Mouse (Mus musculus) bone marrow macrophage, adult 2 months (primary cell): ENCODE data around the gene Tas2r135. TPM values are rescaled to one million over a fixed set of nuclear protein-coding genes. Genes with fewer than 3 reads are reported as not detected.

Experiments
- H3K27ac ChIP-seq: 2 replicates; pipeline ENCODE4 v1.5.1; 2012; ENCODE audit warnings: low read depth, low read length; ENCODE audit not compliant: insufficient read depth
- H3K4me1 ChIP-seq: 2 replicates; pipeline ENCODE4 v1.6.1; 2012; ENCODE audit warnings: low read length; ENCODE audit not compliant: control insufficient read depth, insufficient read depth
- H3K4me3 ChIP-seq: 2 replicates; pipeline ENCODE4 v1.5.1; 2012; ENCODE audit warnings: mild to moderate bottlenecking, low read length, moderate library complexity; ENCODE audit not compliant: insufficient read depth
- CTCF ChIP-seq: IDR thresholded peaks from 2 replicates; pipeline ENCODE4 v1.5.1; 2012; ENCODE audit warnings: low read depth, mild to moderate bottlenecking, low read length, moderate library complexity
- POLR2A ChIP-seq: IDR thresholded peaks from 2 replicates; pipeline ENCODE4 v1.6.1; 2012; ENCODE audit warnings: mild to moderate bottlenecking, low read depth, low read length, borderline replicate concordance
- polyA plus RNA-seq: library from polyadenylated mRNA; stranded (reverse); fragments of >200 nt; gene quantifications from 2 replicates; pipeline ENCODE4 v1.2.4, GENCODE M21; 2012; ENCODE audit not compliant: missing spikeins, insufficient read depth, insufficient read length

The Tas2r135 gene
- polyA plus RNA-seq, 1 experiment = not detected

DNA sequence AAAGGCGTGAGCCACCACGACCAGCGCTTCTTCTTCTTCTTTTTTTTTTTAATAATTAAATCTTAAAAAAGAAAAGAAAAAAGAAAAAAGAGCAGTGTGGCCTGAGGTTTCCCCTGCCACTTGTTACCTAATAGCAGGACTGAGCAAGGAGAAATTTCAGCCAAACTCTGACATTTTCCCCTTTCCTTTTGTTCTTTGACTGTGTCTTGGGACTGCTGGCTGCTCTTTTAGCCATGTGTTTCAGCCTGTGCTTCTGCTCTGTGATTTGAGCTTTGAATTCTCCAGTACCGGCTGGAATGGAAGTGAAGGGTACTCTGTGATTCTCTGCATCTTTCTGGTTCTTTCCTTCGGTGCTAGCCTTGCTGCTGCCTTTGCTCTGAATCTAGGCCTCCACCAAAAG is 21.9 kb upstream of the Tas2r135 start:
- no peak overlapping the region for H3K27ac ChIP-seq
- TF ChIP-seq POLR2A (no peak), CTCF (no peak)
- H3K4me3 ChIP-seq = no peak overlapping the region
- no peaks in the 10 kb centered on the region for H3K4me1 ChIP-seq

DNA sequence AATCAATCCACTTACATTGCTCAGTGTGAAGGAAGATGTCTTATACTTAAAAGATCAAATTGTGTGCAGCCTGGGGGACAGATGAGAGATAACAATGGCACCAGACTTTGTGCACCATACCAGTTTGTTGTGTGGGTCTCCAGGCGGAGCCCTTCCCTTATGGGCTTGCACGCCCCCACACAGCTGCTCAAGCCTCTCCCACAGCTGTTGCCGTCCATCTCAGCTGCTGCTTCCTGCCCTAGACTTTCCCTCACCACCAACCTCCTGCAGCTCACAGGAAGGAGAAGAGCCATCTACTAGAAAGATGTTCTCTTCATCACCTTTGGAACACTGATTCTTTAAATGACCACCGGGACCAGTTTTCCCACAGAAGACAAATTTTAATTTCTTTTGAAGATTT is 19.6 kb upstream of the Tas2r135 start:
- Histone ChIP-seq H3K27ac (no peak overlapping the region), H3K4me1 (peaks cover 2% of the 10 kb centered on the region; the same call in 1 of the 2 replicates), H3K4me3 (no peak overlapping the region)
- TF ChIP-seq CTCF (no peak), POLR2A (no peak)

DNA sequence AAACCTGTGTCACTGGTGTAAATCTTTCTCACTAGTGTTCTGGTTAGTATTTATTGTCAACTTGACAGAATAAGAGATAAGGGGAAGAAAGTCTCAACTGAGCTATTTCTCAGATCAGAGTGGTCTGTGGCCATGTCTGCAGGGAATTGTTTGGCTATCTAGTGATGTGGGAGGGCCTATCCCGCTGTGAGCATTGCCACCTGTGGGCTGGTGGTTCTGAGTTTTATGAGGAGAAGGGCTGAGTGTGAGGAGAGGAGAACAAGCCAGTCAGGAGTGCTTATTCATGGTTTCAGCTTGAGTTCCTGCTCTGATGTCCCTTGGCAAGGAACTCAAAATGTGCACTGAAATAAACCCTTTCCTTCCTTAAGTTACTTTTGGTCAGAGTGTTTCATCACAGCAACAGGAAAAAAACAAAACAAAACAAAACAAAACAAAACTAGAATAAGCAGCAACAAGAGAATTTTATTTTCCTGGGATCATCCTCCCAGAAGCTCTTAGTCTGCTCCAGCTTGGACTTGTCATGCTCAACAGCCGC is 13.4 kb upstream of the Tas2r135 start:
- TF ChIP-seq POLR2A (no peak), CTCF (no peak)
- Histone ChIP-seq H3K27ac (no peak overlapping the region), H3K4me1 (peaks cover 13% of the 10 kb centered on the region), H3K4me3 (no peak overlapping the region)

DNA sequence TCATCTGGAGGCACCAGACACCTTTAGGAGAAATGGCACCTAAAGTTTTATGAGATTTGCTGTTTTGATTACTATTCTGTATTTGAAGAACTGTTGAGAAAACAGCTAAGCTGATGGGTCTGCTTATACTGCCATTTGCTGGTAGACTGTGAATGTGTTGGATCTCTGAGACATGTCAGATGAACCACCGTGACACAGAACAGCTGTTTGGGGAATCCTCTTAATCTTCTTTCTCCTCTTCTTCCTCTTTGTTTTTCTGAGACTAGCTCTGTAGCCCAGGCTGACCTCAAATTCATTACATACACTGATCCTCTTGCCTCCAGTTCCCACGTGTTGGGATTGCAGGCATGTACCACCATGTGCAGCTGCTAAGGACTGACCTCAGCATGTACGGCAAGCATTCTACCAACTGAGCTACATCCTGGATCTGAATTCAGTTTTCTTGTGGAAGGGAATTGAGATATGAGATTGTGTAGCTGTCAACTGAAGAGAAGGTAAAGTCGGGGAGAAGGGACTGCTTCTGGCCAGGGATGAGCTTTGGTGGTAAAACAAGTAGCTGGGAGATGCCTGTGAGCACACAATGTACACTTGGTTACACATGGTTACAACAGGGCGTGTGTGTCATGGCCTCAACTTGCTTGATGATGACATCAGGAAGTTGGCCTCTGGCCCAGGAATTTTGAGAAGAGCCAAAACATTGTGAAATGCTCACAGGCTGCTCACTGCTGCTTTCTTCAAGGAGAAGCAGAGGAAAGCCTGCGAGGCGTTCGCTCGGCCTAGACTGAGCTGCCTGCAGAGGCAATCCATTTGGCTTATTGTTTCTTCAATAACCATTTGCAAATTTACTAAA is 9.0 kb upstream of the Tas2r135 start:
- Histone ChIP-seq H3K4me3 (no peak overlapping the region), H3K27ac (no peak overlapping the region), H3K4me1 (peaks cover 15% of the 10 kb centered on the region)
- no peak for TF ChIP-seq POLR2A
- no peak for TF ChIP-seq CTCF

DNA sequence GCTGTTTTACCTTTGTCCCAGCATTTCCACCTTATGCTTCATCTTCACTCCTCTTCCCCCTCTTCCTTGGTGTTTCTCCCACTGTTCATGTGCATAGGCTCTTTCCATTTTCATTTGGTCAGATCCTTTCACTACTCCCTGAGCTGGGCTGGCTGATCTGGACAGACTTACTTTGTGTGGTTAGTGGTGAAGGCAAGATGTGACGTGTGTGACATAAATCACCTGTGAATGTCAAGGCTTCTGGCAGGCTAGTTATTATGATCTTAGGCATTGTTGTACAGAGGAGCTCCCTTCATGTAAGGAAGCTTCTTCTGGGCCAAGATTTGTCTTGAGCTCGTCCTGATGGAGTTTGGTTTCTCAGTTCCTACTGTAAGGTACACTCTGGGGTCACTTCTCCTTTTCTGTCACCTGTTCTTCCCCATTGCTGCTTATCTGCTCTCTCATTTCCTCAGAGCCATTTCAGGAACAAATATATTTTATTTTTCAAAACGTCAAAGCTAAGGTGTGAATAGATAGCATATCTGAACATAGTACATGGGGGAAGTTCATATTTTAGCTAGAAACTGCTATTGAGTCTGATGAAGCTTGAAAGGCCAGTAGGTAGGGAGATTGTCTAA is 8.1 kb upstream of the Tas2r135 start:
- TF ChIP-seq CTCF (no peak), POLR2A (no peak)
- Histone ChIP-seq H3K27ac (no peak overlapping the region), H3K4me1 (peaks cover 13% of the 10 kb centered on the region), H3K4me3 (no peak overlapping the region)

DNA sequence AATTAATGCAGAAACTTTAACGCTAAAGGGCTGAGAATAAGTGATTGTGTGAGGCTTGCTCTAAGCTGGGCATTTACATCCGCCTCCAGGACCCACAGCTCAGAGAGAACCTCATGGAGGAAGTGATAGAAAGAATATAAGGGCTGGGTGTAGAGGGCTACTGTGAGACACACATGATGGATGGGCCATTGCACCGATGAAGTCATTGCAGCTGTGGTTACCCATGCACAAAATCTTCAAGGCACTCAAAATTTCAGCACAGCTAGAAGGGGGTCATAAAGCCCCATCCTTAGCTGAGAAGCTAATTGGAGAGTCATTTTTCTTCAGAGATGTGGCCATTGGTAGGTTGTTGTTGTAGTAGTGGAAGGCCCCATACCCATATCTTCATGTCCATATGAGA is 6.9 kb upstream of the Tas2r135 start:
- Histone ChIP-seq H3K4me1 (peaks cover 13% of the 10 kb centered on the region), H3K4me3 (no peak overlapping the region), H3K27ac (no peak overlapping the region)
- TF ChIP-seq CTCF (no peak), POLR2A (no peak)

DNA sequence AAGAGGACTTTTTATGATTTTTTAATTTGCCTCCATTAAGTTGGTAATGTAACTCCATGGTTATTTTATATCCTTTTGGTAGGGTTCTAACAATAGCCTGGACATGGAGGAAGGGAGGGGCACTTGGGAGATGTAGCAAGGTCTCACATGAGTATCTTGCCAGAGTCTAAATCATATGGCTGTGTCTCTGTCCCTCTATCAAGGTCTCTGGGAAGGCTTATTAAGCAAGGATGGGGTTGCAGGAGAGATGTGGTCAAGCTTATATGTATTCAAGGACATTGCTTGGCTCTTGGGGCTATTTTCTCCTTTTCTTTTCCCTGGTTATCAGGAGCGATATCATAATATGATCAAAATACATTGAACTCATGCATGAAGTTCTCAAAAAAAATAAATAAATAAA is 6.2 kb upstream of the Tas2r135 start:
- peaks cover 13% of the 10 kb centered on the region for H3K4me1 ChIP-seq
- no peak for TF ChIP-seq CTCF
- no peak for TF ChIP-seq POLR2A
- H3K4me3 ChIP-seq = no peak overlapping the region
- no peak overlapping the region for H3K27ac ChIP-seq

DNA sequence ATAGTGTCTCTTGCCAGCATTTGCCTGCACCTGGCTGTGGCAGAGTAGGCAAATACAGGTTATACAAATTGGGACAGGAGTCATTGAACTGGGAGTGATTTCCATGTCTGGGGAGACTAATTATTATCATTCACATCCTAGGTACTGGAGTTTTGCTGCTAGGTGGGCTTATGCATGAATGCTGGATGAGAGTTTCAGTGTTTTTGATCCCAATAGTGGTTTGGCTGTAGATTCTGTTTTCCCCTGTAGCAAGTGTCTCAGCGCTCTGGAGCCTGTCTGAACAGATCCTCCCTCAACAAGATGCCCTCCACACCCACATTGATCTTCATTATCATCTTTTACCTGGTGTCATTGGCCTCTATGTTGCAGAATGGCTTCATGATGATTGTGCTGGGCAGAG is 5.3 kb upstream of the Tas2r135 start, which contains the start of gene Tas2r143:
Gene Tas2r143, plus strand, starts transcription at position 301 of the 400 bp plus-strand sequence.
- Histone ChIP-seq H3K27ac (no peak within 1 kb of the TSS), H3K4me3 (no peak within 1 kb of the TSS), H3K4me1 (peaks cover 13% of the 10 kb centered on the region)
- no peak for TF ChIP-seq CTCF
- no peak for TF ChIP-seq POLR2A

DNA sequence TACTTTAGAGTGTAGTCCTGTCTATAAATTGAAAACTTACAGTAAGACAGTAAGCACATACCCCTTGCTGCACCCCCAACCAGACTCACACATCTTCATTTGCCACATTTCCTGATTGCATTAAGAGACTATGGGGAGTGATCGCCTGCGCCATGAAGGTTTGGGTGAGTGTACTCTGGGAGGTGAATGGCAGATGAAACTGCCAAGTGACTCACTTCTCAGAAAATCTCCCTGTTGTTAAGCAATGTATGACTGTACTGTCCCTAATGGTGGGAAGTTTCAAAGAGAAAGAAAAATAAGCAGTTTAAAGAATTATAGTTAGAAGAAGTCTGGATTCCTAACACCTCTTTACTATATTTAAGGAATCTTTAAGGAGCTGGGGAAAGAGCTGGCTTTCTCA is 14.2 kb downstream of the Tas2r135 start:
- H3K27ac ChIP-seq = no peak overlapping the region
- H3K4me3 ChIP-seq = no peak overlapping the region
- no peak for TF ChIP-seq CTCF
- no peak for TF ChIP-seq POLR2A
- H3K4me1 ChIP-seq = no peaks in the 10 kb centered on the region

DNA sequence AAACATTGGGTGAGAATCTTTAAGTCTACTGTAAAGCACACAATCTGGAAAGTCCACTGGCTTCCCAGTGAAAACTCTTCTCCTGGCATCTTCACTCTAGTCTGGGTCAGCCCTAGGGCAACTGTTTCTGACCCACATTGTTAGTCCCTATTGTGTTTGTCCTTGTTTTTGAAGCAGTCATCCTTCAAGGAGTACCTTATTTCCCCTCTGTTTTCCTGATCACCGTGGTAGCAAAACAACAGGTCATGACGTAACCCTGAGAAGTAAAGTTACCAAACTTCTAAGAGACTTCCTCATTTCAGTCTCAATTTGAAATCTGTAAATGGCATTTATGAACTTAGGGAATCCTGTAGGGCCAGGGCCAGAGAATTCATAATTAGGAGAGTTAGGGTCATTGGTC is 16.2 kb downstream of the Tas2r135 start:
- Histone ChIP-seq H3K4me1 (no peaks in the 10 kb centered on the region), H3K27ac (no peak overlapping the region), H3K4me3 (no peak overlapping the region)
- TF ChIP-seq POLR2A (no peak), CTCF (no peak)

DNA sequence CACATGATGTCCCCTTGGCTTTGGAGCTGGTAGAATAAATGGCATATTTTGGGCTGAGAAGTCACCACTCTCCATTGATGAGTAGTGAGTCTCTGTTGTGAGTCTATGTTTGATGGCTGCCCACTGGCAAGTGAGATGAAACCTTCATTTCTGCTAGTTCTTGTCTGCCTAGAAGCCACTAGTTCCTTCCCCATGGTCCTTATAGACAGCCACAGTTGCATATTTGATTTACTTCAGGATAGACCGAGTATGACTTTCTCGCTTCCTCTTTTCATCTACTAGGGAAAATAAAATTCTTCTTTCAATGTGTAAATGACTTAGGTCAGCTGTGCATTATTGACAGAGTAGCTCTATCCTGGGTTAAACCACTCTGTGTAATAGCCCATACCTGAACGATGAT is 19.2 kb downstream of the Tas2r135 start:
- Histone ChIP-seq H3K4me1 (no peaks in the 10 kb centered on the region), H3K27ac (no peak overlapping the region), H3K4me3 (no peak overlapping the region)
- TF ChIP-seq POLR2A (no peak), CTCF (no peak)
